Mouse (Mus musculus) C2C12 (cell line): ENCODE measurements around the gene Mogat1. TPM values are rescaled to one million over a fixed set of nuclear protein-coding genes. Genes with fewer than 3 reads are reported as not detected.
"Not testable (repeated sequence)": the region's sequence is repeated elsewhere in the genome, so short reads cannot be mapped to it uniquely, and the experiment has no call there.

ENCODE experiments used
- H3K27me3 ChIP-seq: one replicate; pipeline ENCODE4 v1.6.1; 2011; ENCODE audit not compliant: control insufficient read depth, insufficient read depth, insufficient read length
- H3K36me3 ChIP-seq: one replicate; pipeline ENCODE4 v1.6.1; 2011; ENCODE audit not compliant: control insufficient read depth, insufficient read depth
- H3K4me3 ChIP-seq: one replicate; pipeline ENCODE4 v1.5.1; 2011; ENCODE audit warnings: mild to moderate bottlenecking, control low read depth; ENCODE audit not compliant: poor library complexity, insufficient read depth, severe bottlenecking
- H3K79me2 ChIP-seq: one replicate; pipeline ENCODE4 v1.6.1; 2011; ENCODE audit not compliant: control insufficient read depth, insufficient read depth
- H3K79me3 ChIP-seq: one replicate; pipeline ENCODE4 v1.6.1; 2011; ENCODE audit warnings: low read depth, control low read depth
- H3ac ChIP-seq: one replicate; pipeline ENCODE3; 2011; ENCODE audit warnings: low read depth; ENCODE audit not compliant: control insufficient read depth, insufficient read length
- CEBPB ChIP-seq: IDR thresholded peaks from one replicate; pipeline ENCODE4 v1.6.1; 2011; ENCODE audit warnings: low read depth, mild to moderate bottlenecking, control low read depth, moderate library complexity
- CTCF ChIP-seq: IDR thresholded peaks from one replicate; pipeline ENCODE4 v1.5.1; 2011; ENCODE audit not compliant: control insufficient read depth, insufficient read depth, insufficient read length
- FOSL1 ChIP-seq: IDR thresholded peaks from one replicate; pipeline ENCODE4 v1.8.0; 2011; ENCODE audit warnings: mild to moderate bottlenecking, low read length; ENCODE audit not compliant: poor library complexity, insufficient read depth, severe bottlenecking
- MAX ChIP-seq: IDR thresholded peaks from one replicate; pipeline ENCODE4 v1.6.1; 2011; ENCODE audit warnings: mild to moderate bottlenecking, control low read depth
- MYOD1 ChIP-seq: IDR thresholded peaks from one replicate; pipeline ENCODE4 v1.6.1; 2011; ENCODE audit warnings: low read depth; ENCODE audit not compliant: control insufficient read depth, insufficient read length
- MYOG ChIP-seq: IDR thresholded peaks from one replicate; pipeline ENCODE4 v1.6.1; 2011; ENCODE audit not compliant: control insufficient read depth, insufficient read length; ENCODE audit errors: extremely low read depth
- USF1 ChIP-seq: IDR thresholded peaks from one replicate; pipeline ENCODE4 v1.6.1; 2011; ENCODE audit warnings: low read depth, mild to moderate bottlenecking, control low read depth, moderate library complexity
- polyA plus RNA-seq: library from polyadenylated mRNA; unstranded; fragments of >200 nt; fragmentation: generic; extraction: Trizol; gene quantifications from one replicate; pipeline ENCODE4 v1.2.1, GENCODE M21; 2012; ENCODE audit warnings: missing spikeins

Mogat1 gene
- polyA plus RNA-seq, 1 experiment, result not detected

DNA sequence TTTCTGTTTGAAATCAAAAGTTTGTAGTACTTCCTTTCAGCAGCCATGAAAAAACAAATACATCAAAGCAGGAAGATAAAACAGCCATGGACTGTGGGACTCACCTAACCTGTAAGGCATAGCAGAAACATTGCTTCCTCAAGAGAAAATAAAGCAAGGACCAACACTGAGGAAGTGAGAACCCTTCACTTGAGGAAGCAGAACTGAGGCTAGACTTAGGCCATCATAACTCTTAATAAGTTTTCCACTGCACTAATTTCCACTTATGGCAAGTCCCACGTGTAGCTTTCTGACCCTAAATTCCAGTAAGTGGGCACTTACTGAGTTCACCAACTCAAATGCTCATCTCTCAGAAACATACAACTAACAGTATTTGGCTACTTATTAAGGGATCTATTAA is 20.6 kb upstream of the Mogat1 start:
- H3K4me3 ChIP-seq, result no peak overlapping the region
- peaks cover 31% of the 10 kb centered on the region for H3K79me3 ChIP-seq
- peaks cover 6% of the 10 kb centered on the region for H3K36me3 ChIP-seq
- peaks cover 36% of the 10 kb centered on the region for H3K79me2 ChIP-seq
- no peak for TF ChIP-seq CTCF
- TF ChIP-seq MAX, result no peak
- TF ChIP-seq CEBPB, result no peak
- no peak for TF ChIP-seq USF1
- no peak for TF ChIP-seq MYOD1
- TF ChIP-seq MYOG, result no peak
- TF ChIP-seq FOSL1, result no peak
- H3ac ChIP-seq, result no peak overlapping the region
- peaks cover 4% of the 10 kb centered on the region for H3K27me3 ChIP-seq

DNA sequence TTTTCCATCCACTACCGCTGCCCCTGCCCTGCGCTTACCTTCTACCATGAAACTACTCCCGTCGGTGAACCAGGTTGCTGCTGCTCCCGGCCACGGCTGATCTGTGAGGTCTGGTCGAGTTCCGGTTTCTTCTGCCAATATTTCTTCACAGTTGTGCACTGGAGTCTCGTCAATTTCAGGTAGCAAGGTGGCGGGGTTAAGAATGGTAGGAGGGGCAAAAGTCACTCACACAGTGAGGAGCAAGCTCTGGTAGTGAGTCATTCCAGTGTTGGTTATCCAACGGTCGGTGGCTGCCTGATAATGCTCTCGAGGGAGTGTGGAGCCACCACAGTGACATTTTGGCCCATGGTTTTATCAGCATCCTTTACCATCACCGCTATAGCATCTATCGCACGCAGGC is 9.8 kb upstream of the Mogat1 start:
- Histone ChIP-seq H3ac (no peak overlapping the region), H3K79me2 (no peaks in the 10 kb centered on the region), H3K79me3 (no peaks in the 10 kb centered on the region), H3K27me3 (peaks cover 9% of the 10 kb centered on the region), H3K4me3 (no peak overlapping the region), H3K36me3 (no peaks in the 10 kb centered on the region)
- TF ChIP-seq FOSL1 (no peak), CEBPB (no peak), MYOD1 (no peak), USF1 (no peak), MAX (no peak), MYOG (no peak), CTCF (no peak)

DNA sequence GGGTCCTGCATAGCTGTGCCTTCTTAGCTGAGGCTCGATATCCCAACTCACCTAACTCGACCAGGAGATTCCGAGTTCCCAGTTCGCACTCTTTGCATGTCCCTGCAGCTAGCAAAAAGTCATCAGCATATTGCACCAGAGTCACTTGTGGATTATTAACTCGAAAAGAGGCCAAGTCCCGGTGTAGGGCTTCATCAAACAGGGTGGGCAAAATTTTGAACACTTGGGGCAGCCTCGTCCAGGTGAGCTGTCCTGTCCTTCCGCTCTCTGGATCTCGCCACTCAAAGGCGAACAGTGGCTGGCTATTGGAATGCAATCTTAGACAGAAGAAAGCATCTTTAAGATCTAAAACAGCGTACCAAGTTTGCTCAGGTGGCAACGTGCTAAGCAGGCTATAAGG is 8.9 kb upstream of the Mogat1 start:
- not testable (repeated sequence) for H3K79me3 ChIP-seq, H3K36me3 ChIP-seq, H3ac ChIP-seq, H3K27me3 ChIP-seq, H3K4me3 ChIP-seq, H3K79me2 ChIP-seq

DNA sequence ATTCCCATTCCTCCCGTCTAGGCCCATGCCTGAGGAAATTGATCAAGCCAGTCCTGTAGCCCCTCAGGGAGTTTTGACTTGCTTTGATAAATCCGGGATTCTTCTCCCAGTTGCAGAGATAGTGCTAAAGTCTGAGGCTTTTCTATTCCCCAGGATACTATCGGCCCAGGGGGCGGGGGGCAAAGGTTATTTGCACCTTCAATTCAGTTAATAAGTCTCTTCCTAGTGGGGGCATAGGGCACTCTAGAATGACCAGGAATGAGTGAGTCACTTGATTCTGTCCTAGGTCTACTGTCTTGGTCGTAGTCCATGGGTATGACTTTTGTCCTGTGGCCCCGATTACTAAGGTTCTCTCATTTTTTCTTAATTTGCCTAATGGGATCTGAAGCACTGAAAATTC is 8.3 kb upstream of the Mogat1 start:
- H3K79me3 ChIP-seq, result no peaks in the 10 kb centered on the region
- TF ChIP-seq CTCF, result no peak
- TF ChIP-seq CEBPB, result no peak
- no peak for TF ChIP-seq FOSL1
- H3K79me2 ChIP-seq, result no peaks in the 10 kb centered on the region
- H3K27me3 ChIP-seq, result peaks cover 9% of the 10 kb centered on the region
- no peak overlapping the region for H3ac ChIP-seq
- no peak overlapping the region for H3K4me3 ChIP-seq
- no peaks in the 10 kb centered on the region for H3K36me3 ChIP-seq

DNA sequence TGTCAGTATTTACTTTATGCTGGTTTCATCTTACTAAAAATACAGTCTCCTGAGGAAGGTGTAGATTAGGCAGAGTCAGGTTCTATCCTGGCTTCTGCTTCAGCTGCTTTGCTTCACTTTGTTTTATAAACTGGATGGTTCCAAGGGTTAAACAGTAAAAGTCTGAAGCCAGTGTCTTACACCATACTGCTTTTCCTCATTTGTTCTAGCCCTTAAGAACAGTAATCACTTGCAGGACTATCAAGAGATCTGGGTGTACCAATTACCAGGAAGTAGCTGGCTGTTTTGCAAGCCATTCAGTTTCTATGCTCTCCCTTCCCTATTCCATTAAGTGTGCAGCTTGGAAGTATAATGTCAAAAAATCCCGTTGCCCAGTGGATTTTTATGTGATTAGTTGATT is 3.7 kb upstream of the Mogat1 start:
- no peak for TF ChIP-seq USF1
- no peak for TF ChIP-seq MAX
- TF ChIP-seq MYOD1, result no peak
- TF ChIP-seq MYOG, result no peak
- TF ChIP-seq CTCF, result no peak
- no peak for TF ChIP-seq CEBPB
- TF ChIP-seq FOSL1, result no peak
- peaks cover 17% of the 10 kb centered on the region for H3K27me3 ChIP-seq
- no peaks in the 10 kb centered on the region for H3K79me2 ChIP-seq

DNA sequence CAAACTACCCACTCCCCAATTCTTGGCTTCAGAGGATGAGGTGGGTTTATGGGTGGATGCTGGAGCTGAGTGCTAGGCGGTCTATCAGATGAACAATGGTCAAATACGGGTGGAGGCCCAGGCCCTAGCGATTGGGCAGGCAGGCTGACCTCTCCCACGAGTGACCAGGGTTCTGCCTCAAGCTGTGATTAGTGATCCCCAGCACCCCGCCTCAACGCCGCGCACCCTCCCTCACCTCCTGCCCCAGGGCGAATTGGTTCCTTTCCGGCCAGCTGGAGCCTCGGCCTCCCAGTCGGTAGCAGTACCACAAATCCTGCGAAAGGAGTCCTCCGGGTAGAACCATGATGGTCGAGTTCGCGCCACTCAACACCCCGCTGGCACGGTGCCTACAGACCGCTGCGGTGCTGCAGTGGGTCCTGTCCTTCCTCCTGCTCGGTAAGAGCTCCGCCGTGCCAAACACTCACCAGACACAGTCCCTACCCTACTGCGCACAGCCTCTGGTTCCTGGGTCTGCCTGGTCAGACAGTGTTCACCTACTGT is 900 bp downstream of the Mogat1 start, which contains the start of gene BC035947:
Gene BC035947 (minus strand): TSS at position 538 of the 540 bp plus-strand sequence.
- Histone ChIP-seq H3K79me3 (no peaks in the 10 kb centered on the region), H3K36me3 (no peaks in the 10 kb centered on the region), H3ac (no peak within 1 kb of the TSS), H3K27me3 (peaks cover 28% of the 10 kb centered on the region), H3K79me2 (no peaks in the 10 kb centered on the region), H3K4me3 (no peak within 1 kb of the TSS)
- TF ChIP-seq MYOD1, result no peak
- no peak for TF ChIP-seq USF1
- no peak for TF ChIP-seq MAX
- no peak for TF ChIP-seq CTCF

More for the DNA sequence above, 3.7 kb upstream of the Mogat1 start:
- Histone ChIP-seq H3ac (no peak overlapping the region), H3K79me3 (no peaks in the 10 kb centered on the region), H3K36me3 (no peaks in the 10 kb centered on the region), H3K4me3 (no peak overlapping the region)
